Mouse (Mus musculus) heart, postnatal 25 days (tissue): ENCODE data around the gene Sncg. TPM values are rescaled to one million over a fixed set of nuclear protein-coding genes. Genes with fewer than 3 reads are reported as not detected.
"Not testable (repeated sequence)": the region's sequence is repeated elsewhere in the genome, so short reads cannot be mapped to it uniquely, and the experiment has no call there.

ENCODE experiments used
- DNase-seq: peaks from one replicate; pipeline ENCODE4 v3.0.0; 2022; ENCODE audit warnings: low spot score
- intact Hi-C: fragments of 180-260 bp; cut with DNase I; formaldehyde crosslinking; loops from one replicate; pipeline ENCODE4 v1.15.1; 2025
- total RNA-seq, 2 experiments: library from RNA; stranded (reverse); gene quantifications; 2 replicates each; pipeline ENCODE4 v1.2.3; 2021

Sncg gene
- total RNA-seq, 2 experiments from 2014 or later = 5.9 to 6.5 TPM

- DNase-seq = peak; percentile 29
- intact Hi-C loops = loop anchor here (1.0 to 5.0 kb wide), 3 partner anchors 29 to 200 kb away; no protein-coding TSS in a partner anchor
Measured at GRCm38 (mm10) chr14:34372646-34373045, 1.9 kb downstream of the Sncg start.

- no peak for DNase-seq
- intact Hi-C loops = loop anchor here (1.0 to 5.0 kb wide), 3 partner anchors 30 to 201 kb away; no protein-coding TSS in a partner anchor
Measured at GRCm38 (mm10) chr14:34371763-34372162, 2.8 kb downstream of the Sncg start.

GRCm38 (mm10) chr14:34370921-34371320, 3.7 kb downstream of the Sncg start:
- intact Hi-C loops = loop anchor here (5.0 kb wide), 2 partner anchors 176 to 201 kb away; no protein-coding TSS in a partner anchor
- no peak for DNase-seq

GRCm38 (mm10) chr14:34370203-34370602, 4.4 kb downstream of the Sncg start:
- intact Hi-C loops = loop anchor here (5.0 kb wide), 2 partner anchors 177 to 202 kb away; no protein-coding TSS in a partner anchor

GRCm38 (mm10) chr14:34365147-34365507, 9.5 kb downstream of the Sncg start:
- intact Hi-C loops = no loop called here
- DNase-seq = no peak

More at GRCm38 (mm10) chr14:34370203-34370602, 4.4 kb downstream of the Sncg start:
- DNase-seq = no peak

GRCm38 (mm10) chr14:34364254-34365146, 10.1 kb downstream of the Sncg start:
- intact Hi-C loops = loop anchor here (5.0 kb wide), 1 partner anchor 52 kb away; the partner anchor contains the start of genes Glud1 and Shld2
- DNase-seq = not testable (repeated sequence)

GRCm38 (mm10) chr14:34363490-34364253, 10.9 kb downstream of the Sncg start:
- peak; percentile 81 for DNase-seq
- intact Hi-C loops = loop anchor here (1.0 to 5.0 kb wide), 3 partner anchors 51 to 283 kb away; partner anchors contain the start of genes Glud1 and Shld2

GRCm38 (mm10) chr14:34362726-34363445, 11.7 kb downstream of the Sncg start:
- peak; percentile 37 for DNase-seq
- intact Hi-C loops = loop anchor here (1.0 to 5.0 kb wide), 3 partner anchors 51 to 283 kb away; partner anchors contain the start of genes Glud1 and Shld2

GRCm38 (mm10) chr14:34362135-34362534, 12.5 kb downstream of the Sncg start:
- intact Hi-C loops = loop anchor here (2.0 to 5.0 kb wide), 2 partner anchors 50 to 87 kb away; partner anchors contain the start of genes Glud1 and Shld2
- DNase-seq = no peak

GRCm38 (mm10) chr14:34360251-34360650, 14.3 kb downstream of the Sncg start:
- intact Hi-C loops = loop anchor here (5.0 kb wide), 1 partner anchor 48 kb away; the partner anchor contains the start of genes Glud1 and Shld2
- no peak for DNase-seq

GRCm38 (mm10) chr14:34359676-34360244, 14.8 kb downstream of the Sncg start:
- intact Hi-C loops = loop anchor here (5.0 kb wide), 1 partner anchor 47 kb away; the partner anchor contains the start of genes Glud1 and Shld2
- no peak for DNase-seq

- intact Hi-C loops = no loop called here
- DNase-seq = no peak
Measured at GRCm38 (mm10) chr14:34357671-34358455, 16.7 kb downstream of the Sncg start.

GRCm38 (mm10) chr14:34355301-34355700, 19.3 kb downstream of the Sncg start, which contains the start of gene Fam25c:
TSS of gene Fam25c (minus strand) at chr14:34355433.
- intact Hi-C loops = no loop called here
- DNase-seq = no peak

- DNase-seq = no peak
- intact Hi-C loops = no loop called here
Measured at GRCm38 (mm10) chr14:34354456-34354855, 20.1 kb downstream of the Sncg start.

GRCm38 (mm10) chr14:34353326-34353725, 21.3 kb downstream of the Sncg start:
- DNase-seq = no peak
- intact Hi-C loops = no loop called here

- intact Hi-C loops = no loop called here
Measured at GRCm38 (mm10) chr14:34352523-34352922, 22.1 kb downstream of the Sncg start.

GRCm38 (mm10) chr14:34351660-34352059, 22.9 kb downstream of the Sncg start:
- intact Hi-C loops = no loop called here

More at GRCm38 (mm10) chr14:34352523-34352922, 22.1 kb downstream of the Sncg start:
- DNase-seq = no peak

GRCm38 (mm10) chr14:34349007-34349406, 25.6 kb downstream of the Sncg start:
- DNase-seq = no peak
- intact Hi-C loops = no loop called here

More at GRCm38 (mm10) chr14:34351660-34352059, 22.9 kb downstream of the Sncg start:
- DNase-seq = no peak
